Mouse (Mus musculus): ENCODE results near the gene Slc6a16. TPM values are rescaled to one million over a fixed set of nuclear protein-coding genes. Genes with fewer than 3 reads are reported as not detected.

Gene Slc6a16
- polyA plus RNA-seq, 1 experiment from 2014 or later: 0.09 TPM

DNA sequence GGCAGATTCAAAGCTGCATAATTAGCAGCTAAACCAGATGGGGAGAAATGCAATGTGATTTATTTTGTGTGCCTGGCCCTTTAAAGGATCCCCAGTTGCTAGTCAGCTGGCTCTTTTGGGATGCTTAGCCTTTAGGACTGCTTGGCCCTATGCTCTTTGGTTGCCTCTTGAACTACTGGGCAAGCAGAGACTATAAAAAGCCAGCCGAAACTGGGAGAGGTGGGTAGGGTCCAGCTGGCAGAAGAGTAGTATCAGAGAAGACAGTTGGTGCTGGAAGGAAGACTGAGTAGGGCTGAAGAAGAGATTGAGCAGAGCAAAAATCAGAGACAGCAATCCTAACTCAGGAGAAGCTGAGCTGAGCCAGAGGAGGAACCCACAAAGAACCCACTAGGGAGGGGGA, 55.7 kb downstream of the Slc6a16 start:
- Histone ChIP-seq H3K27me3 (ENCODE audit: control insufficient read depth, insufficient read depth, low read length) (no peaks in the 10 kb centered on the region), H3K4me1 (ENCODE audit: control insufficient read depth, insufficient read depth, low read length) (no peaks in the 10 kb centered on the region; the same call in 1 of the 2 replicates), H3K9ac (ENCODE audit: low read length) (no peak overlapping the region), H3K9me3 (replicated peaks; ENCODE audit: control insufficient read depth, low read length) (no peaks in the 10 kb centered on the region), H3K4me2 (ENCODE audit: low read depth, low read length) (no peak overlapping the region), H3K4me3 (ENCODE audit: low read length) (no peak overlapping the region), H3K27ac (ENCODE audit: low read length) (no peak overlapping the region), H3K36me3 (ENCODE audit: control insufficient read depth, insufficient read depth) (no peaks in the 10 kb centered on the region)
- no peak for ATAC-seq (replicated peaks; ENCODE audit: extremely low read depth, insufficient read depth, low FRiP score)
- WGBS: 89% methylated on average over 1 of the region's 1 CpGs

DNA sequence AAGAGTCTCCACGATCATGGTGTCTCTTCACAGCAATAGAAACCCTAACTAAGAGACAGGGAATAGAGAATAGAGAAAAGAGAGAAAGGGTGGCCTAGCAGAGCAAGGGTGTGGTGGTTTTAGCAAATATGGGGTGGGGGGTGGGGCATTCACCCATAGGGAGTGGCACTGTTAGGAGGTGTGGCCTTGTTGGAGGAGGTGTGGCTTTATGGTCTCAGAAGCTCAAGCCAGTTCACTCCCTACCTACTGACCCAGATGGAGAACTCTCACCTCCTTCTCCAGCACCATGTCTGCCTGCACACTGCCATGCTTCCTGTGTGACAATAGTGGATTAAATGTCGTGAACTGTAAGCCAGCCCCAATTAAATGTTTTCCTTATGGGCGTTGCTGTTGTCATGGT, 56.7 kb downstream of the Slc6a16 start:
- Histone ChIP-seq H3K36me3 (ENCODE audit: control insufficient read depth, insufficient read depth) (no peaks in the 10 kb centered on the region), H3K9me3 (replicated peaks; ENCODE audit: control insufficient read depth, low read length) (no peaks in the 10 kb centered on the region), H3K4me1 (ENCODE audit: control insufficient read depth, insufficient read depth, low read length) (no peaks in the 10 kb centered on the region; the same call in 1 of the 2 replicates), H3K27ac (ENCODE audit: low read length) (no peak overlapping the region), H3K27me3 (ENCODE audit: control insufficient read depth, insufficient read depth, low read length) (no peaks in the 10 kb centered on the region), H3K4me2 (ENCODE audit: low read depth, low read length) (no peak overlapping the region), H3K4me3 (ENCODE audit: low read length) (no peak overlapping the region), H3K9ac (ENCODE audit: low read length) (no peak overlapping the region)
- 65% methylated on average over 3 of the region's 3 CpGs for WGBS
- no peak for ATAC-seq (replicated peaks; ENCODE audit: extremely low read depth, insufficient read depth, low FRiP score)

DNA sequence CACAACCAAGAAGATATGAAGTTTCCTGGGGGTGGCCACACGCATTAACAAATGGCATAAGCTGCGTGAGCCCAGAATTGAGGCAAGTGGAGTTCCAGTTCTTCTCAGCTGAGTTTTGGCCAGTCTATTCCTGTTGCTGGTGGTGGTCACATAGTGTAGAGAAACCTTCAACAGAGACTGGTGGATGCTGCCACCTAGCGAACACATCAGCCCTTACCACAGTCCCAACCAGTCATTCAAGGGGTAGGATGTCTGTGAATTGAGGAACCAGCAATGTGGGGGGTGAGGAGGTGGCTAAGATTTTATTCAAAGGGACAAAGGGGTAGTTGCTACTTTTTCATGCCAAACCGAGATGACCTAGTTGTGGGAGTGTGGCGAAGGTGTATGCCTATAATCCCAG, 58.9 kb downstream of the Slc6a16 start:
- WGBS: 9% methylated on average over 5 of the region's 5 CpGs
- Histone ChIP-seq H3K27ac (ENCODE audit: low read length) (no peak overlapping the region), H3K9ac (ENCODE audit: low read length) (no peak overlapping the region), H3K36me3 (ENCODE audit: control insufficient read depth, insufficient read depth) (peaks cover 6% of the 10 kb centered on the region; the same call in 1 of the 2 replicates), H3K4me2 (ENCODE audit: low read depth, low read length) (no peak overlapping the region), H3K4me1 (ENCODE audit: control insufficient read depth, insufficient read depth, low read length) (no peaks in the 10 kb centered on the region; the same call in 1 of the 2 replicates), H3K27me3 (ENCODE audit: control insufficient read depth, insufficient read depth, low read length) (no peaks in the 10 kb centered on the region), H3K4me3 (ENCODE audit: low read length) (no peak overlapping the region), H3K9me3 (replicated peaks; ENCODE audit: control insufficient read depth, low read length) (no peaks in the 10 kb centered on the region)
- peak; percentile 88 for ATAC-seq (replicated peaks; ENCODE audit: extremely low read depth, insufficient read depth, low FRiP score)

DNA sequence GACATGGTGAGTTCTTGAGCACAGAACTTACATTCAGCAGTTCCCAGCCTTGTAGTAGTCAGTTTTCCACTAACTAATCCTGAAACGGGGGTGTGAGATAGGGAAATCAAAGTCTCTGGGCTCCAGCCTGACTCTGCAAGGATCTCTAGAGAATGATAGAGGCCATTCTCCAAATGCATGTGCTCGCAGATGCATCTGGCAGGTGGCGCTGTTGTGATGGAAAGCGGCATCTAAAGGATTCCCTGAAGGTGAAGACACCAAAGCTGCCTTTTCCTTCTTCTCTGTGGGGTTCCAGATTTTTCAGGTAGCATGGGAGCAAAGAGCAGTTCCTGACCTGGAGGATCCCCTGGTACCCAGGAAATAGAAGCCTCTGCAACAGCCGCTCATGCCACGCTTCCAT, 59.4 kb downstream of the Slc6a16 start:
- peaks cover 6% of the 10 kb centered on the region; the same call in 1 of the 2 replicates for H3K36me3 ChIP-seq (ENCODE audit: control insufficient read depth, insufficient read depth)
- no peak overlapping the region for H3K9ac ChIP-seq (ENCODE audit: low read length)
- ATAC-seq (replicated peaks; ENCODE audit: extremely low read depth, insufficient read depth, low FRiP score): no peak; the same call in 1 of the 2 replicates
- H3K9me3 ChIP-seq (replicated peaks; ENCODE audit: control insufficient read depth, low read length): no peaks in the 10 kb centered on the region
- no peak overlapping the region for H3K27ac ChIP-seq (ENCODE audit: low read length)
- no peaks in the 10 kb centered on the region for H3K27me3 ChIP-seq (ENCODE audit: control insufficient read depth, insufficient read depth, low read length)
- H3K4me3 ChIP-seq (ENCODE audit: low read length): no peak overlapping the region
- no peaks in the 10 kb centered on the region; the same call in 1 of the 2 replicates for H3K4me1 ChIP-seq (ENCODE audit: control insufficient read depth, insufficient read depth, low read length)
- WGBS: 12% methylated on average over 6 of the region's 6 CpGs
- no peak overlapping the region for H3K4me2 ChIP-seq (ENCODE audit: low read depth, low read length)

DNA sequence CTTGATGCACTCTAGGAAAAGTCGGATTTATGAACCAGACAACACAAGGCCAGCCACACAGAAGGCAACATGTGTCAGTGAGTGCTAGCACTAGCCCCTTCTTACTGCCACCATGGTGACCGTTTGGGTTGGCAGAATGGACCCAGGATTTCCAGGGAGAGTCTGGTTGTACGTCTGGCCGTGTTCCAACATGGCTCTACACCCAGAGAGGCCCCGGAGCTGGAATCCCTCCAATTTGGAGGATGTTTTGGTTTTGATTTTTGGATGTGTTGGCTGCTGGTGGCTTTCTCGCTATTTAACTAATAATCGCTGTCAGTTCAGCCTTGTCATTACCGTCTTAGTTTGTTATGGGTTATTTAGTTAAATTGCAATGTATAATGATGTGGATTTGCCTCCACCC, 61.7 kb downstream of the Slc6a16 start:
- 59% methylated on average over 8 of the region's 8 CpGs for WGBS
- Histone ChIP-seq H3K27me3 (ENCODE audit: control insufficient read depth, insufficient read depth, low read length) (no peaks in the 10 kb centered on the region), H3K4me2 (ENCODE audit: low read depth, low read length) (no peak overlapping the region), H3K4me3 (ENCODE audit: low read length) (no peak overlapping the region), H3K9me3 (replicated peaks; ENCODE audit: control insufficient read depth, low read length) (no peaks in the 10 kb centered on the region), H3K4me1 (ENCODE audit: control insufficient read depth, insufficient read depth, low read length) (no peaks in the 10 kb centered on the region; the same call in 1 of the 2 replicates), H3K27ac (ENCODE audit: low read length) (no peak overlapping the region), H3K36me3 (ENCODE audit: control insufficient read depth, insufficient read depth) (peaks cover 6% of the 10 kb centered on the region; the same call in 1 of the 2 replicates), H3K9ac (ENCODE audit: low read length) (no peak overlapping the region)
- no peak for ATAC-seq (replicated peaks; ENCODE audit: extremely low read depth, insufficient read depth, low FRiP score)

DNA sequence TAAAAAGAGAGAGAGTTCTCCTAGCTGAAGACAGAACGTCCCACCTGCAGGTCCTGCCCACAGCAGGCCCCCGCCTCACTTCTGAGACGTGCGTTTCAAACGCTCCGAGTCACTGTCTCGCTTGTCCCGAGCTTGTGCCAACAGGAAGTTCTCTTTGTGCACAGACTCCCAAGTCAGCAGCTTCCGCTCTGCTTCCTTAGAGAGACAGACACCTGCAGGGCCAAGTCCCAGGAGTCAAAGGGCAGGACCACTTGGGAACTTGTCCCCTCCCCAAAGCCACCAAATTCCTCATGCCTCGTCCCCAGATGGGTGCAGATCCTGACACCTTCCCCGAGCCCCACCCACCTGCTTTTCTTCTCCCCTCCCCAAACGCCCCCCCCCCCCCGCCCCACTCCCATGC, 64.0 kb downstream of the Slc6a16 start:
- no peaks in the 10 kb centered on the region for H3K9me3 ChIP-seq (replicated peaks; ENCODE audit: control insufficient read depth, low read length)
- H3K27ac ChIP-seq (ENCODE audit: low read length): no peak overlapping the region
- peaks cover 8% of the 10 kb centered on the region for H3K36me3 ChIP-seq (ENCODE audit: control insufficient read depth, insufficient read depth)
- 0 out of 2 replicates have a peak overlapping the region, but pooled peaks have one; percentile 10 for H3K4me2 ChIP-seq (ENCODE audit: low read depth, low read length)
- H3K27me3 ChIP-seq (ENCODE audit: control insufficient read depth, insufficient read depth, low read length): no peaks in the 10 kb centered on the region
- ATAC-seq (replicated peaks; ENCODE audit: extremely low read depth, insufficient read depth, low FRiP score): no peak
- H3K4me1 ChIP-seq (ENCODE audit: control insufficient read depth, insufficient read depth, low read length): no peaks in the 10 kb centered on the region; the same call in 1 of the 2 replicates
- no peak overlapping the region for H3K4me3 ChIP-seq (ENCODE audit: low read length)
- H3K9ac ChIP-seq (ENCODE audit: low read length): no peak overlapping the region
- WGBS: 35% methylated on average over 12 of the region's 13 CpGs

DNA sequence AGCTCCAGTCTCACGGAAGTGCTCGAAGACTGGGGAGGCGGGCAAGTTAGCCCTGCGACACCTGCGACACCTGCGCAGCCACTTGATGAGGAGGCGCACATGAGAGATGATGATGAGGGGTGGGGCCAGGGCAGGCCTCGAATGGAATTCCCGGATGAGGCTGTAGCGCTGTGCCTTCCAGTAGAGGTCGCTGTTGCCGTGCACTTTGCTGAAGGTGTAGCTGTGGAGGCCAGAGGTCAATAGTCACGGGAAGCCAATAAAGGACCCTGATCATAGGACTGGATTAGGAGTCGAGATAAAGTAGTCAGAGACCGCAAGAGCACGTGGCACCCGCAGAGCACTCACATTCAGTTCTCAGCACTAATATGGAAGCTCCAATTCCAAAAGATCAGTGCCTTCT, 64.4 kb downstream of the Slc6a16 start:
- H3K4me1 ChIP-seq (ENCODE audit: control insufficient read depth, insufficient read depth, low read length): no peaks in the 10 kb centered on the region
- H3K27me3 ChIP-seq (ENCODE audit: control insufficient read depth, insufficient read depth, low read length): no peaks in the 10 kb centered on the region
- no peak overlapping the region for H3K27ac ChIP-seq (ENCODE audit: low read length)
- peaks cover 8% of the 10 kb centered on the region for H3K36me3 ChIP-seq (ENCODE audit: control insufficient read depth, insufficient read depth)
- no peak for ATAC-seq (replicated peaks; ENCODE audit: extremely low read depth, insufficient read depth, low FRiP score)
- 0 out of 2 replicates have a peak overlapping the region, but pooled peaks have one; percentile 10 for H3K4me2 ChIP-seq (ENCODE audit: low read depth, low read length)
- H3K9me3 ChIP-seq (replicated peaks; ENCODE audit: control insufficient read depth, low read length): no peaks in the 10 kb centered on the region
- 22% methylated on average over 17 of the region's 17 CpGs for WGBS
- H3K4me3 ChIP-seq (ENCODE audit: low read length): no peak overlapping the region
- H3K9ac ChIP-seq (ENCODE audit: low read length): no peak overlapping the region

DNA sequence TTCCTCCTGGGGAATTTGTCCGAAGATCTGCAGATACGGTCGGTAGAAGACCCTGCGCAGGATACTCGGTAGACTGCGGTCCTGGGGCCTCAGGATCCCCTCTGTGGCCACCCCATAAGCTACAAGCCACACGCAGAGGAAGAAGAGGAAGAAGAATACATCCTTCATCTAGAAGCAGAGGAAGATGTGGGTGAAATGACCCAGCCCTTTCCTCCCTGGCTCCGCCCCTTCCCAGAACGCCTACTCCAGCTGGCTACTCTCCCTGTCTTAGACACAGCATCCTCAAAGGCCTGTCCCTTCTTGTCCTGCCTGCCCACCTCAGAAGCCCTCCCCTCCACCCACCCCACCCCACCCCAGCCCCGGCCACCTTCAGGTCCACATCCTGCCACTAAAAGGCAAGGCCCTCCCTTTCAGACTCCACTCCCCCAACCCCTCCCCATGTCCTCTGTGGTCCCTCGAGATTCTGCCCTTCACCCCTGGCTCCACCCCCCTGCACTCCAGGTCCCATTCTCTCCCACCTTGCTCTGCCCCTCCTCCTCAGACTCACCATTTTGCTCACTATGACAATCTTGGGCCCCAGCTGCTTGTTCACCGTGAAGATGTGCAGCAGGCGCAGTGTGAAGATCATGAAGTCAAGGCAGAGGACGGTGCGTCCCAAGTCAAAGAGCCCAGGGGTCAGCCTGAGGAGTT, 67.8 kb downstream of the Slc6a16 start:
- no peak for ATAC-seq (replicated peaks; ENCODE audit: extremely low read depth, insufficient read depth, low FRiP score)
- Histone ChIP-seq H3K9ac (ENCODE audit: low read length) (no peak overlapping the region), H3K36me3 (ENCODE audit: control insufficient read depth, insufficient read depth) (peaks cover 4% of the 10 kb centered on the region), H3K9me3 (replicated peaks; ENCODE audit: control insufficient read depth, low read length) (no peaks in the 10 kb centered on the region), H3K4me1 (ENCODE audit: control insufficient read depth, insufficient read depth, low read length) (0 out of 2 replicates have a peak, but pooled peaks cover 3% of the 10 kb centered on the region), H3K27ac (ENCODE audit: low read length) (no peak overlapping the region), H3K4me3 (ENCODE audit: low read length) (no peak overlapping the region), H3K4me2 (ENCODE audit: low read depth, low read length) (no peak overlapping the region), H3K27me3 (ENCODE audit: control insufficient read depth, insufficient read depth, low read length) (no peaks in the 10 kb centered on the region)
- WGBS: 74% methylated on average over 14 of the region's 15 CpGs

DNA sequence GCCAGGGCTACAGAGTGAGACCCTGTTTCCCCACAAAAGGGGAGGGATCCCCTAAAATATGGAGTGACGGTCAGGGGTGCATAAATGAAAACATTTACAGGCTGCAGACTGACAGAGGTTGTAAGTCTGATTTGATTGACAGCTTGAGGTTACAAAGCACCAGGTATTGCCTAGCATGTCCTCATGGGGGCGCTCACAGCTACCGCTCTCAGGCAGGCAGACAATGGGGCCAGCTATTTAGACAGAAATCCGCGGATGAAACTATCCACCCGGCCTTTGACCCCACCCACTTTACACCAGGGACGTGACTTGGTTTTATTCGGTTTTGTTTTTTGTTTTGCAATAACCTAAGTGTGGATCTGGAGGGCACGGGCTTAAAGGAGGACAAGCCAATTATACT, 68.6 kb downstream of the Slc6a16 start:
- H3K4me1 ChIP-seq (ENCODE audit: control insufficient read depth, insufficient read depth, low read length): 0 out of 2 replicates have a peak, but pooled peaks cover 3% of the 10 kb centered on the region
- no peak overlapping the region for H3K4me2 ChIP-seq (ENCODE audit: low read depth, low read length)
- H3K27me3 ChIP-seq (ENCODE audit: control insufficient read depth, insufficient read depth, low read length): no peaks in the 10 kb centered on the region
- H3K27ac ChIP-seq (ENCODE audit: low read length): no peak overlapping the region
- H3K4me3 ChIP-seq (ENCODE audit: low read length): no peak overlapping the region
- H3K9me3 ChIP-seq (replicated peaks; ENCODE audit: control insufficient read depth, low read length): no peaks in the 10 kb centered on the region
- no peak for ATAC-seq (replicated peaks; ENCODE audit: extremely low read depth, insufficient read depth, low FRiP score)
- peaks cover 2% of the 10 kb centered on the region; the same call in 1 of the 2 replicates for H3K36me3 ChIP-seq (ENCODE audit: control insufficient read depth, insufficient read depth)
- H3K9ac ChIP-seq (ENCODE audit: low read length): no peak overlapping the region
- WGBS: 16% methylated on average over 9 of the region's 9 CpGs
